Mouse (Mus musculus) urinary bladder, postnatal 36 days (tissue): Measurements from ENCODE around the gene Alppl2.
A peak's percentile ranks its signal among the peaks of the same experiment; 100 is the strongest.

Source experiments
- DNase-seq, 2 experiments: peaks; one replicate each; pipeline ENCODE4 v3.0.0; 2022; ENCODE audit warnings: low spot score in 2 of 2, mixed read lengths in 1 of 2

Gene Alppl2

DNA sequence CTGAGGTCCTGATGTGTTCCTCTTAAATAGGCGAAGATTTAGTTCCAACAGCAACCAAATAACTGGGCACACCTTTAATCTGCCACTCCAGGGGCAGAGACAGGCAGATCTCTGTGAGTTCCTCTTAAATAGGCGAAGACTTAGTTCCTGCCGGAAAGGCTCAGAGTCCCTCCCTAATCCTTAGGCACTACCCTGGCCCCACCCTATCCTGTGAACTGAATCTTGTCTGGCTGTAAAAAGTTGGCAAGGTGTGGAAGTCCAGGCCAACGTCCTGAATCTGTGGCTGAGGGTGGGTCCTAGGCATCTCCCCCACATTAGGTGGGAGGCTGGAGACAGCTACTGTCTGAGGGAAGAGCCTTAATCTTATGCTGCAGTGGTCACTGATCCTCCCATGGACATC is at the start of gene Alppl2:
Alppl2 (minus strand) TSS at position 101 of the 400 bp plus-strand sequence.
- DNase-seq: no peak

DNA sequence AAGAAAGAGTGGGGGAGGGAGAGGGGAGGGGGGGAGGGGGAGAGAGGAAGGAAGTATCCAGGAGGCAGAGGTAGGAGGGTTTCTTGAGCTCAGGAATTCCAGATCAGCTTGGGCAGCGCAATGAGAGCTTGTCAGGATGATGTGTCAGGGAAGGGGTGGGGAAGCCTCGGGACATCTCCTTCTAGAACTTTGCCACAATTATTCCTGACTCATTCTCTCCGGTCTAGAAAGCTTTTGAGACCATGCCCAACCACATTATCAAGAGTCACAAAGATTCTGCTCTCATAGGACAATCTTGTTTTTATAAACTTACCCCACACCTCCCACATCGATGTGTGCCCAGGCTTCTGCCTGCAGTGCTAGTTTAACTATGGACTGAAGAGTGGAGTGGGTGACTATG is 42.1 kb upstream of the Alppl2 start:
- DNase-seq: no peak

DNA sequence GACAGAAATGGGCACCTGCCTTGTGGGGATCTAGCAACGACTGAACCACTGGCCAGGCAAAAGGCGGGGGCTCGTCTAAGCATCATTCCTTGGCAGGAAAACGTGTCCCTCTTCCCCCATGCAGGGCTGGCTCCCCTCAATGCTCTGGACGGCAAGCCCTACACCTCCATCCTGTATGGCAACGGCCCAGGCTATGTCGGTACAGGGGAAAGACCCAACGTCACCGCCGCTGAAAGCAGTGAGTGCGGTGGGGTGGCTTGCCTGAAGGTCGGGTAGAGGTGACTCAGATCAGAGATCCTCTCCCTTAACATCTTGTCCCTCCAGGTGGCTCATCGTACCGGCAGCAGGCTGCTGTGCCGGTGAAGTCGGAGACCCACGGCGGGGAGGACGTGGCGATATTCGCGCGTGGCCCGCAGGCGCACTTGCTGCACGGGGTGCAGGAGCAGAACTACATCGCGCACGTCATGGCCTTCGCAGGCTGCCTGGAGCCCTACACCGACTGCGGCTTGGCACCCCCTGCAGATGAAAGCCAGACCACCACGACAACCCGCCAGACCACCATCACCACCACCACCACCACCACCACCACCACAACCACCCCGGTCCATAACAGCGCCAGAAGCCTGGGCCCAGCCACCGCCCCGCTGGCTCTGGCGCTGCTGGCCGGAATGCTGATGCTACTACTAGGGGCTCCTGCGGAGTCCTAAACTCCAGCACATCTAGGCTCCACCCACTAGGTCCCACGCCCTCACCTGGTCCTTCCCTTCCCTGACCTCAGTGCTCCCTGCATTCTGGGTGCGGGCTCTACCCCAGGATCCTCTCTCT is 37.7 kb upstream of the Alppl2 start:
- no peak for DNase-seq

DNA sequence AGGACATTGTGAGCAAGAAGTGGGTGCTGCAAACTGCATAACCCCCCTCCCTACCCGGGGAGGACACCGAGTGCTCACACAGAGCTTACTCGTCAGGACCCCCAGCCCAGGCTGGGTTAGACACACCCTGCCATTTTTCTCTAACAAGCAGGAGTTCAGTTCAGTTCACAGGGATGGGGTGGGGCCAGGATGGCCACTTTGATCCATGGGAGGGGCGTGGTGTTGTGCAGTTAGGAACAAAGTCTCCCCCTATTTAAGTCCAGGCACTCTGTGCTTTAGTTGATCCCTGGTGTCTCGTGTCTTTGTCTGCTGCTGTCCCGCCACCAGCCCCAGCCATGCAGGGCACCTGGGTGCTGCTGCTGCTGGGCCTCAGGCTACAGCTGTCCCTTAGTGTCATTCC is 34.9 kb upstream of the Alppl2 start, which contains the start of gene Akp3:
Akp3 (plus strand) TSS at position 301 of the 400 bp plus-strand sequence.
- DNase-seq: no peak

DNA sequence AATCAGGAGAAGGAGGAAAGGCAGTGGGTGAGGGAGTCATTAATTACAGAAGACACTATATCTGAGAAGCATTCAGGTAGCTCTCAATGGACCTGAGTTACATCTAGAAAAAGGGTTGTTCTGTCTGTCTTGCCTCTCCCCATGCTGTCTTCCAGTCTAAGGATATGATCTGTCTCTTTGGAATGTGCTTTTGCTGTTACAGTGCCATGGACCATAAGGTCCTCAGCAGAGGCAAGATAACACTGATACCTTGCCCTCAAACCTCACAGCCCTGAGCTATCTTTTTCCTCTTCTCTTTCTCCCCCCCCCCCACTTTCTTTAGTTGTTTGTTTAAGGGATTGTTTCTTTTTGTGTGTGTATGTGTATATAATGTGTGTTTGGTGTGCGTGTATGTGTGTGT is 25.1 kb upstream of the Alppl2 start:
- no peak for DNase-seq

DNA sequence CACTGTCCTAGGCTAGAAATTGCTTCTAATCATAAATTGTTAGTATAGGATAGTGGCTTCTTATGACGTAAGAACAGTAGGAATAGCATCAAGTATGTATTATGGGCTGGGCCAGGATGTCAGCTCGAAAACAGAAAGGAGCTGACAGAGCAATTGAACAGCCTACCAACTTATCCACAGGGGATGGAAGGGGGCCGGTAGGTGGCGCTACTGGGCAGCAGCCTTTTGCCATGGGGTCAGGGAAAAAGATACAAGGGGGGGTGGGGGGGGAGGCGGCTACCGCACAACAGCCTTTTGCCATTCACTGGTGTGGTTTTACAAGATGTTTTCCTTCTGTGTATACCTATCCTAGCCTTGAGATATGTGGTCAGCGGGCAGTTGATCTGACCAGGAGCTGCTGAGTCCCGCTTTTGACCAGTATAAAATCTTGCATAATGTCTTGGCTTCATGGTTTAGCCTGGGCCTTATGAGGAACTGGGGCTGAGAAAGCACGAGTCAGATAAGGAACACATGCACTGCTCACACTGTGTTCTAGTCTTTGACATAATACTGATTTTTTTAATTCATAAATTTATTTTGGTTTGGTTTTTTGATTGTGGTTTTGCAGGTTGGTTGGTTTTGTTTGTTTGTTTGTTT is 22.1 kb upstream of the Alppl2 start:
- DNase-seq: peak in 1 of 2 experiments; percentile 26

DNA sequence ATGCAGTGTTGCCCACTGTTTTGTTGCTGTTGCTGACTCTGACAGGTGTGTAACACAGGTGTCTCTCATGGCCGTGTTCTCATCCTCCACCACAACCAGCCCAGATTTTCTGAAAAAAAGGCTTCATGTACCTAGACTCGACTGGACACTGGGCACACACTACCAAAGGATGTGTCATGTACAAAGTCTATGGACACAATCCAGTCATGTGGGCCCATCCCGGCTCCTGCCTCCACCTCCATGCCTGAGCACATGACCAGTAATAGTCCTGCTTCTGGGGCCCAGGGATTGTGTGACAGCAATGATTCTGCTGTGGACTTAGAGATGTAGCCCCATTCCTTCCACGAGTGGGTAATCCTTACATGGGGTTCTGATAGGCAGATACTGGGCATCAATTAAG is 18.8 kb upstream of the Alppl2 start:
- no peak for DNase-seq

DNA sequence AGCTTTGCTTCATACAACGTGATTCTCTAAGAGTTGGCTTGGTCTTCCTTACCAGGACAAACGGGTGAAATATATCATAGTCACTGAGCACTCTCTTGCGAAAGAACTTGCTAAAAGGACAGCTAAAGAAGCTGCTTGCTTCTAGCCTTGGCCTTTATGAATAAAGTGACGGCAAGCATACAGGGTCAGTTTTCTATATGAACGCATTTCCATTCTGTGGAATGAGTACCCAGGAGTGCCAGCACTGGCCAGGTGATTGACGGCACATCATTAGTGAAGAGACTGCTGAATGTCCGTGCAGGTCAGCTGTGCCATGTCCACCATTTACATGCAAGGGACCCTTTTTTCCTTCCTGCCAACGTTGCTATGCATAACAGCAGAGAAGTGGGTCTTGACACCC is 16.8 kb upstream of the Alppl2 start:
- no peak for DNase-seq

DNA sequence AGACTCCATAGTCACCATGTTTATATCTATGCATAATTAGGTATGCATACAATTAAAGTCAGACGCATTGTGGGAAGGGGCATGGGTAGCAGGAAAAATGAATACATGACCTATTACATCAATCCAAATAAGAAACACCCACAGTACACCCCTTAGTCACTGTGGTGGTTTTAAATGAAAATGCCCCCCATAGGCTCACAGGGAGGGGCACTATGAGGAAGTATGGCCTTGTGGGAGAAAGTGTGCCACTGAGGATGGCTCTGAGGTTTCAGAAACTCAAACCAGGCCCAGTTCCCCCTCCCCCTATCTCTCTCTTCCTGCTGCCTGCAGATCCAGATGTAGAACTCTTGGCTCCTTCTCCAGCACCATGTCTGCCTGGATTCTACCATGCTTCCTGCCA is 14.2 kb upstream of the Alppl2 start:
- no peak for DNase-seq

DNA sequence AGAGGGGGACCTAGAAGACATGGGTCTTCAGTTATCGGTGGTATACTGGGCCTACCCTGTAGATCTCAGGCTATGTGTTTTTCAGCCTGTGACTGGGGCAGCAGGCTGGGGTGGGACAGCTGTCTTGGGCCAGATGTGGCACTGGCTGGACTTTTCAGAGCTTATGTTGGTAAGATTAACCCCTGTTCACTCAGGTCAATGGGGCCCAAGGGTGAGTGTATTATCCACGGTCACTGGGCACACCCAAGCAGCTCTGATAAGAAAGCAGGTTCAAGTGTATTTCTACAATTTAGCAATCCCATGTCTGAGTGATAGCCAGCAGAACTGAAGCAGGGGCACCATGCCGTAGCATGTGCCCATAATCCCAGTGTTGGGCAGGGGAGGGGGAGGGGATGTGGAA is 12.4 kb upstream of the Alppl2 start:
- DNase-seq: no peak

DNA sequence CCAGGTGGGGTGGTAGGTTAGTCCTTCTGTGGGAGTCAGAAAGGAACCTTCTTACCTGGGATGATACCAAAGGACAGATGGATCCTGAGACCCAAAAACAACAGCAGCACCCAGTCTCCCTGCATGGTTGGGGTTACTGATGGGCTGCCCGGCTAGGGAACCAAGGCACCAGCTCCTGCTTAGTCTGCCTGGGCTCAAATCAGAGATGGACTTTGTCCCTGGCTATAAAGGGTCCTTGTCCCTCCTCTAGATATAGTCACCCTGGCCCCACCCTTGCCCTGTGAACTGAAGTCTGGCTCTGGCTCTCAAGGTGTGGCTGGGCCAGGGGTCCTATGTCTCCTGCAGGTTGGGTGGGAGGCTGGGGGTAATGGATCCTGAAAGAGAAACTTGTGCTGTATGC is 11.7 kb upstream of the Alppl2 start, which contains the start of gene Alpi:
Alpi (minus strand) TSS at position 196 of the 400 bp plus-strand sequence.
- no peak for DNase-seq

DNA sequence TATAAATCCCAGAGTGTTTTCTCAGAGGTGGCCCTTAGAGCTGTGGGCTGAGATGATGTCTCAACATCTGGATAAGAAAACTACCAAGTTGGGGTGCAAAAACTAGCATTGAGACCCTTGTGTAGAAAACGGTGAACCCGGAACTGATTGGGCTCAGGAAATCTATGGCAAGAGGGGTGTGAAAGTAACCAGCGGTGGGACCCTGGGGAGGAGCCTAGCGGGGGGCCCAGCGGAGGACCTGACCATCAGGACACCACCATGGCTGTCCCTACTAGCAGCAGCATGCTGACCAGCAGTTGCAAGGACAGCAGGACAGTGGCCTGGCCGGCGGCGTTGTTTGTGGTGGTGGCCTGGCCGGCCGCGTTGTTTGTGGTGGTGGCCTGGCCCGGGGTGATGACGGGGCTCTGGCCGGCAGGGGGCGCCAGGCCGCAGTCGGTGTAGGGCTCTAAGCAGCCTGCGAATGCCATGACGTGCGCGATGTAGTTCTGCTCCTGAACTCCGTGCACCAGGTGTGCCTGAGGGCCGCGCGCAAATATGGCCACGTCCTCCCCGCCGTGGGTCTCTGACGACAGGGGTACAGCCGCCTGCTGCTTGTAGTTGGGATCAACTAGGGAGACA is 8.7 kb upstream of the Alppl2 start:
- peak; percentile 33 to 45 for DNase-seq

DNA sequence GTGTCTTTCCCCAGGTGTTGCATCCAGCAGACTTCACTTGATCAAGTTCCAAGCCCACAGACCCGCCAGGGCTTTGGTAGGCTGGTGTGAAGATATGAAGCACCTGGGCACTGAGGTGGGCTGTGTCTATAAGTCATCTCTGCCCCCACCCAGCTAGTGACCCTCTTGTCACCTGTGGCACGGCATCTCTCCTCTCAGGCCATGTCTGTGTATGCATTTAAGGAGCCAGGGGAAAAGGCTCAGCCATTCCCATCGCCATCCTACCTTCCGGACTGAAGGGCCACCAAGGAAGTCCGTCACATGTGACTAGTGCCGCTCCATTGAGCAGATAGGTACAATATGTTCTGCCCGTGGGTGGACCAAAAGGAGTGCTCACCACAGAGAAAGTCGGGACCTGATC is 5.9 kb upstream of the Alppl2 start:
- no peak for DNase-seq

DNA sequence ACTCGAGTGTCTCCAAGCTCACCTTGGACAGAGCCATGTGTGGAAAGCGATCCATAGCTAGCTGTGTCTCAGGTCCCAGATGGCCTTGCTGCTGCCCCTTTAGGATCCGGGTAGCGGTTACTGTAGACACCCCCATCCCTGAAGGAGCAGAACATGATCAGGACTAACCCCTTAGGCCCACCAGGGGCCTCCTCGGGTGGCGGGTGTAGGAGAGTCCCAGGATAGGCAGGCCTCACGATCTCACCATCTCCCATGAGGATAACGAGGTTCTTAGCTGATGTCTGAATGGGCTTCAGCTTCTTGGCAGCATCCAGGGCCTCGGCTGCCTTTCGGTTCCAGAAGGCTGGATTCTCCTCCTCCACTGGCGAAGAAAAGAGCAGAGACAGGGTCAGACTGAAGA is 477 bp downstream of the Alppl2 start:
- no peak for DNase-seq

DNA sequence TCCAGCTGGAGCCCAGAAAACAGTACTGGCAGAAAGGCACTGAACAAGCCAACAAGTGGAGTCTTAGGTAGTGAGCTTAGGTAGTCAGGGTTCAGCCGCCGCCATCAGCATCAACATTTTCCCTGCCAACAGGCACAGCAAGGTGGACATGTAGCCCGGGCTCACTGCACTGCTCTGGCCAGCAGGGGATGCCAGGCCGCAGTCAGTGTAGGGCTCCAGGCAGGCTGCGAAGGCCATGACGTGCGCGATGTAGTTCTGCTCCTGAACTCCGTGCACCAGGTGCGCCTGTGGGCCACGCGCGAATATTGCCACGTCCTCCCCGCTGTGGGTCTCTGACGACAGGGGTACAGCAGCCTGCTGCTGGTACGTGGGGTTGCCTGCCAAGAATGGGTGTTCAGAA is 2.8 kb downstream of the Alppl2 start:
- no peak for DNase-seq

DNA sequence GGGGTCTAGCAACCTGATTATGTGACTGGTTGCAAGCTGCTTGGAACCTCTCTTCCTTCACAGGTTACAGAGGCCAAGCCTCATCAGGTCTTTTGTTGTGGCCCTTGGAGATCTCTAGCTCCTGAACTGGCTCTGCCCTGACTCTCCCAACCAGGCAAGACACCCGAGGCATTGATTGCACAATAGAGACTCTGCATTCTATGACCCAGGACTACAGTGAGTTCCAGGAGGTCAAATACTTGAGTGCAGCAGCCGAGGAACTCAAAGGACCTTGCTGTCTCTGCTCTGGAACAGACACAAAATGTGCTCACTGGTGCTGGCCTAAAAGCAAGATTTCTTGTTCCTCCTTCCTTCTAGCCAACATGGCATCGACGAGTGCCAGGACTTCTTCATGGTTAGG is 3.5 kb downstream of the Alppl2 start:
- peak in 1 of 2 experiments; percentile 7 for DNase-seq

DNA sequence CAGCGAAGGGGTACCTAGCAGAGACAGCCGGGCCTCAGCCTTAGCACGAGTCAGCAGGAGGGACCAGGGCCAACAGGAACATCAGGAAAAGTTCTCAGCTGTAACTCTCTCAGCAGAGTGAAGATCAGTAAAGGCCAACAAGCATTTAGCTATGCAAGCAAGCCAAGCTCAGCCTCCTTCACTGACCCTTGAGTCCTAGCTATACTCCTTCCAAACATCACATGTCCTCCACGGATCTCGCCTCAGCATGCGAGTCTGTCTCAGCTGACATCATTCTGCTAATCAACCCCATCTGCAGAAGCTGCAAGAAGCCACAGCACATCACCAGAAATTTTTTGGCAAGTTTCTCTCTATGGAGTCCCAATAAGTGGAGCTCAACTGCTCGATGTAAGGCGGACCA is 16.0 kb downstream of the Alppl2 start:
- no peak for DNase-seq

DNA sequence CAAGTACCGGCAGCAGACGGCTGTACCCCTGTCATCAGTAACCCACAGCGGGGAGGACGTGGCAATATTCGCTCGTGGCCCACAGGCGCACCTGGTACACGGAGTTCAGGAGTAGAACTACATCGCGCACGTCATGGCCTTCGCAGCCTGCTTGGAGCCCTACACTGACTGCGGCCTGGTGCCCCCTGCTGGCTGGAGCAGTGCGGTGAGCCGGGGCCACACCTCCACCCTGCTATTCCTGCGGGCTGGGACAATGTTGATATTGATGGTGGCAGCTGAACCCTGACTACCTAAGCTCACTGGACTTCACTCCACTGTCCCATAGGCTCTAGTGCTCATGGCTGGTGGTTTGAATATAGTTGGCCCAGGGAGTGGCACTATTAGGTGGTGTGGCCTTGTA is 19.0 kb downstream of the Alppl2 start:
- peak; percentile 6 to 14 for DNase-seq

DNA sequence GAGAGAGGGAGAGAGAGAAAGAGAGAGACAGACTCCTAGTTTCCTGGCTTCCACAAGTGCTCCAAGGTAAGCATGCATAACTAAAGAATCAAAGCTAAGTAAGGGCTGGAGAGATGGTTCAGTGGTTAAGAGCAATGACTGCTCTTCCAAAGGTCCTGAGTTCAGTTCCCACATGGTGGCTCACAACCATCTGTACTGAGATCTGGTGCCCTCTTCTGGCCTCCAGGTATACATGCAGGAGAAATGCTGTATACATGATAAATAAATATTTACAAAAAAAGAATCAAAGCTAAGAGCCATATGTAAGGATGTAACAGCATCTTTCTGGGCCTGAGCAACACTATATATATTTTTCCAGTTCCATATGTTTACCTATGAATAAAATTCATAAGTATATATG is 28.8 kb downstream of the Alppl2 start:
- no peak for DNase-seq

DNA sequence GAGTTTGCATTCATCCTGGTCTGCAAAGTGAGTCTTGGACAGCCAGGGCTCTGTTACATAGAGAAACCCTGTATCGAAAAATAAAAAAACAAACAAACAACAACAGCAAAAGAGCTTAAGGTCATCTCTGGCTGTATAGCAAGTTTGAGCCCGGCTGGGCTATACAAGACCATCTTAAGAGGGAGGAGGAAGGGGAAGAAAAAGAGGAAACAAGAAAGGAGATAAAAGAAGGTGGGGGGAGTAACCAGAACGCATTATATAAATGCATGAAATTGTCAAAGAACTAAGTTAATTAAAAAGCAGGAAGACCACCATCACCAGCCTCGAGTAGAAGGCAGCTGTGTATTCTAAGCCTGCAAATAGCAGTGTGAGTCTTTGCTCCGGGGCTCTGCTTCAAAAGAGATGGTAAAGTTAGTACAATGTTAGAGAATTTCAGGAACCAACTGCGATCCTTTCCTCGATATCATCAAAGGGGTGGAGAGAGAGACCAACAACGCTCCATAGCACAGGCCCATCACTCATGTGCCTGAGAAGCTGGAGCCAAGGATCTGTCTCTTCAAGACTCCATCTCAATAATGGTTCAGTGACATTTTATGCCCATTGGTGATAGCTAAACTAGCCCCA is 30.6 kb downstream of the Alppl2 start:
- DNase-seq: no peak

DNA sequence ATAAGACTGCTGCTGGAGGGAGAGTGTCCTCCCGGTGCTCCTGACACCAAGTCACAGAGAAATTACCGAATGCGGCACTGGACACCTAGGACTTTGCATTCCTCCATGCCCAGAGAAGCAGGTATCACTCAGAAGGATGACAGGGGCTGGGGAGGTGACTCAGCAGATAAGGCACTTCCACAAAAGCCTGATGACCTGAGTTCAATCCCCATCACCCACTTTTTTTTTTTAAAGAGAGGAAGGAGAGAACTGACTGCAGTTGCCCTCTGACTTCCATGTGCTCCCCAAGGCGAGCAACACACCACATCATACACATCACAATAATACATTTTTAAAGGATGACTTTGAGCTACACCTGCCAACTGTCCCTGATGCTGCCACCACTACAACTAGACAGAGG is 32.7 kb downstream of the Alppl2 start:
- no peak for DNase-seq

DNA sequence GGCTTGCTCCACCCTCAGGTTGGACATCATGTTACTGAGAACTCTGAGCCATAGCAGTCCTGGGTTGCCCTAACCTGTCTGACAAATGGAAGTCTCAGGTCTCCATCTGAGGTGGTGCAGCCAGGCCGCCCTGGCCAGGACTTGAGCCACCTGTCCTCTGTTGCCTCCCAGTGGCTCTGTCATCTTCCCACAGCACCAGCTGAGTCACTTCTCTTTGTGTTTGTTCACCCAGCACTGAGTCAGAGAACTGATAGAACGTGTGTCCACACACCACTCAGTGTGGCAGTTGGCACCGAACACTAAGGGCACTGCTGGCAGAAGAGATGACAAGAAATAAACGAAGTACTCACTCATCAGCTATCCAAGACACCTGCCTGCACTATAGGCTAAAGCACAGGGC is 38.4 kb downstream of the Alppl2 start:
- peak in 1 of 2 experiments; percentile 25 for DNase-seq
